Mouse (Mus musculus): Measurements from ENCODE around the gene Stra8. TPM values are rescaled to one million over a fixed set of nuclear protein-coding genes. Genes with fewer than 3 reads are reported as not detected.

Stra8 gene
- polyA plus RNA-seq, 1 experiment from 2014 or later = not detected

- no peak overlapping the region for H3K4me2 ChIP-seq (replicated peaks)
- peaks cover 16% of the 10 kb centered on the region; the same call in 1 of the 2 replicates for H3K36me3 ChIP-seq
- H3K9ac ChIP-seq (replicated peaks) = no peak overlapping the region
- 90% methylated on average over 7 of the region's 7 CpGs for WGBS
- H3K9me3 ChIP-seq = no peaks in the 10 kb centered on the region
- no peak for ATAC-seq (replicated peaks)
- H3K4me3 ChIP-seq = no peak overlapping the region
- no peaks in the 10 kb centered on the region for H3K27me3 ChIP-seq
- peaks cover 10% of the 10 kb centered on the region for H3K4me1 ChIP-seq
- no peak overlapping the region for H3K27ac ChIP-seq (replicated peaks)
Measured at GRCm38 (mm10) chr6:34884724-34885123, 35.2 kb upstream of the Stra8 start.

- Histone ChIP-seq H3K36me3 (peaks cover 28% of the 10 kb centered on the region; the same call in 1 of the 2 replicates), H3K27me3 (no peaks in the 10 kb centered on the region), H3K9ac (replicated peaks) (no peak overlapping the region), H3K4me3 (no peak overlapping the region), H3K9me3 (no peaks in the 10 kb centered on the region), H3K4me1 (peaks cover 10% of the 10 kb centered on the region), H3K27ac (replicated peaks) (no peak overlapping the region), H3K4me2 (replicated peaks) (no peak overlapping the region)
- peak; percentile 58 for ATAC-seq (replicated peaks)
- WGBS = 19% methylated on average over 6 of the region's 6 CpGs
Measured at GRCm38 (mm10) chr6:34887131-34887850, 32.7 kb upstream of the Stra8 start.

GRCm38 (mm10) chr6:34889185-34889584 is 30.8 kb upstream of the Stra8 start:
- ATAC-seq (replicated peaks) = no peak
- no peaks in the 10 kb centered on the region for H3K9me3 ChIP-seq
- H3K27ac ChIP-seq (replicated peaks) = no peak overlapping the region
- H3K4me3 ChIP-seq = no peak overlapping the region
- H3K9ac ChIP-seq (replicated peaks) = no peak overlapping the region
- H3K36me3 ChIP-seq = peaks cover 39% of the 10 kb centered on the region; the same call in 1 of the 2 replicates
- 67% methylated on average over 4 of the region's 4 CpGs for WGBS
- H3K4me2 ChIP-seq (replicated peaks) = no peak overlapping the region
- no peaks in the 10 kb centered on the region for H3K27me3 ChIP-seq
- peaks cover 10% of the 10 kb centered on the region for H3K4me1 ChIP-seq

GRCm38 (mm10) chr6:34895569-34895968 is 24.4 kb upstream of the Stra8 start:
- peaks cover 46% of the 10 kb centered on the region for H3K36me3 ChIP-seq
- H3K4me2 ChIP-seq (replicated peaks) = no peak overlapping the region
- no peak for ATAC-seq (replicated peaks)
- H3K4me1 ChIP-seq = no peaks in the 10 kb centered on the region
- H3K9me3 ChIP-seq = no peaks in the 10 kb centered on the region
- WGBS = 88% methylated on average over 7 of the region's 7 CpGs
- no peak overlapping the region for H3K27ac ChIP-seq (replicated peaks)
- no peak overlapping the region for H3K9ac ChIP-seq (replicated peaks)
- no peak overlapping the region for H3K4me3 ChIP-seq
- no peaks in the 10 kb centered on the region for H3K27me3 ChIP-seq

- no peak overlapping the region for H3K4me3 ChIP-seq
- H3K9me3 ChIP-seq = no peaks in the 10 kb centered on the region
- WGBS = 61% methylated on average over 16 of the region's 16 CpGs
- peaks cover 48% of the 10 kb centered on the region for H3K36me3 ChIP-seq
- H3K9ac ChIP-seq (replicated peaks) = no peak overlapping the region
- no peak overlapping the region for H3K4me2 ChIP-seq (replicated peaks)
- H3K4me1 ChIP-seq = no peaks in the 10 kb centered on the region
- no peaks in the 10 kb centered on the region for H3K27me3 ChIP-seq
- no peak overlapping the region for H3K27ac ChIP-seq (replicated peaks)
- no peak for ATAC-seq (replicated peaks)
Measured at GRCm38 (mm10) chr6:34896168-34896780, 23.7 kb upstream of the Stra8 start.

- Histone ChIP-seq H3K27ac (replicated peaks) (no peak overlapping the region), H3K9ac (replicated peaks) (no peak overlapping the region), H3K4me1 (no peaks in the 10 kb centered on the region), H3K4me2 (replicated peaks) (no peak overlapping the region), H3K4me3 (no peak overlapping the region), H3K9me3 (no peaks in the 10 kb centered on the region), H3K27me3 (no peaks in the 10 kb centered on the region), H3K36me3 (peaks cover 36% of the 10 kb centered on the region)
- WGBS = 98% methylated on average over 2 of the region's 2 CpGs
- no peak for ATAC-seq (replicated peaks)
Measured at GRCm38 (mm10) chr6:34899127-34899526, 20.8 kb upstream of the Stra8 start.

- ATAC-seq (replicated peaks) = no peak
- no peak overlapping the region for H3K4me2 ChIP-seq (replicated peaks)
- no peaks in the 10 kb centered on the region for H3K9me3 ChIP-seq
- H3K27me3 ChIP-seq = no peaks in the 10 kb centered on the region
- no peak overlapping the region for H3K27ac ChIP-seq (replicated peaks)
- H3K9ac ChIP-seq (replicated peaks) = no peak overlapping the region
- H3K4me3 ChIP-seq = no peak overlapping the region
- WGBS = 55% methylated on average over 2 of the region's 2 CpGs
- H3K4me1 ChIP-seq = no peaks in the 10 kb centered on the region
- H3K36me3 ChIP-seq = peaks cover 24% of the 10 kb centered on the region; the same call in 1 of the 2 replicates
Measured at GRCm38 (mm10) chr6:34900990-34901389, 19.0 kb upstream of the Stra8 start.

GRCm38 (mm10) chr6:34901911-34902444 is 18.0 kb upstream of the Stra8 start:
- Histone ChIP-seq H3K4me2 (replicated peaks) (no peak overlapping the region), H3K9ac (replicated peaks) (no peak overlapping the region), H3K36me3 (peaks cover 27% of the 10 kb centered on the region; the same call in 1 of the 2 replicates), H3K9me3 (no peaks in the 10 kb centered on the region), H3K4me3 (no peak overlapping the region), H3K27ac (replicated peaks) (no peak overlapping the region), H3K4me1 (no peaks in the 10 kb centered on the region), H3K27me3 (no peaks in the 10 kb centered on the region)
- ATAC-seq (replicated peaks) = no peak
- 75% methylated on average over 9 of the region's 9 CpGs for whole genome bisulfite sequencing

GRCm38 (mm10) chr6:34902578-34902977 is 17.4 kb upstream of the Stra8 start:
- H3K9ac ChIP-seq (replicated peaks) = no peak overlapping the region
- no peaks in the 10 kb centered on the region for H3K4me1 ChIP-seq
- no peak overlapping the region for H3K4me2 ChIP-seq (replicated peaks)
- no peak for ATAC-seq (replicated peaks)
- 92% methylated on average over 7 of the region's 7 CpGs for WGBS
- H3K27me3 ChIP-seq = no peaks in the 10 kb centered on the region
- H3K27ac ChIP-seq (replicated peaks) = no peak overlapping the region
- no peak overlapping the region for H3K4me3 ChIP-seq
- H3K9me3 ChIP-seq = no peaks in the 10 kb centered on the region
- peaks cover 27% of the 10 kb centered on the region; the same call in 1 of the 2 replicates for H3K36me3 ChIP-seq

- ATAC-seq (replicated peaks) = no peak
- H3K36me3 ChIP-seq = peaks cover 27% of the 10 kb centered on the region; the same call in 1 of the 2 replicates
- H3K9ac ChIP-seq (replicated peaks) = no peak overlapping the region
- no peak overlapping the region for H3K4me3 ChIP-seq
- no peak overlapping the region for H3K4me2 ChIP-seq (replicated peaks)
- no peaks in the 10 kb centered on the region for H3K9me3 ChIP-seq
- H3K27ac ChIP-seq (replicated peaks) = no peak overlapping the region
- WGBS = 81% methylated on average over 5 of the region's 5 CpGs
- H3K4me1 ChIP-seq = no peaks in the 10 kb centered on the region
- H3K27me3 ChIP-seq = no peaks in the 10 kb centered on the region
Measured at GRCm38 (mm10) chr6:34903441-34903840, 16.5 kb upstream of the Stra8 start.

GRCm38 (mm10) chr6:34903851-34904250 is 16.1 kb upstream of the Stra8 start:
- Histone ChIP-seq H3K27ac (replicated peaks) (no peak overlapping the region), H3K4me2 (replicated peaks) (no peak overlapping the region), H3K9ac (replicated peaks) (no peak overlapping the region), H3K27me3 (no peaks in the 10 kb centered on the region), H3K4me1 (no peaks in the 10 kb centered on the region), H3K36me3 (peaks cover 27% of the 10 kb centered on the region; the same call in 1 of the 2 replicates), H3K4me3 (no peak overlapping the region), H3K9me3 (no peaks in the 10 kb centered on the region)
- no peak for ATAC-seq (replicated peaks)
- WGBS = 82% methylated on average over 10 of the region's 10 CpGs

GRCm38 (mm10) chr6:34904361-34904760 is 15.6 kb upstream of the Stra8 start:
- no peaks in the 10 kb centered on the region for H3K9me3 ChIP-seq
- H3K36me3 ChIP-seq = peaks cover 27% of the 10 kb centered on the region; the same call in 1 of the 2 replicates
- ATAC-seq (replicated peaks) = no peak
- no peak overlapping the region for H3K27ac ChIP-seq (replicated peaks)
- H3K4me1 ChIP-seq = peaks cover 2% of the 10 kb centered on the region; the same call in 1 of the 2 replicates
- WGBS = 96% methylated on average over 6 of the region's 6 CpGs
- H3K27me3 ChIP-seq = no peaks in the 10 kb centered on the region
- H3K4me2 ChIP-seq (replicated peaks) = no peak overlapping the region
- H3K4me3 ChIP-seq = no peak overlapping the region
- no peak overlapping the region for H3K9ac ChIP-seq (replicated peaks)
